Mouse (Mus musculus) neural tube, embryonic 12.5 days (tissue): ENCODE data around the gene Gm3029. TPM values are rescaled to one million over a fixed set of nuclear protein-coding genes. Genes with fewer than 3 reads are reported as not detected.
"Not testable (repeated sequence)": the region's sequence is repeated elsewhere in the genome, so short reads cannot be mapped to it uniquely, and the experiment has no call there.

Experiments used
- ATAC-seq: fragments of 200-750 bp; cut with Nextera tagmentation; 2 replicates; pipeline ENCODE4 v1.8.0; 2017; ENCODE audit warnings: low read depth, mild to moderate bottlenecking, moderate TSS enrichment, moderate library complexity; ENCODE audit not compliant: low FRiP score
- H3K27ac ChIP-seq: fragments of 300-500 bp; sonication (generic); 2 replicates; pipeline ENCODE4 v1.5.1; 2016
- H3K27me3 ChIP-seq: fragments of 300-500 bp; sonication (generic); replicated peaks from 2 replicates; pipeline ENCODE4 v1.6.1; 2016; ENCODE audit warnings: mild to moderate bottlenecking
- H3K36me3 ChIP-seq: fragments of 300-500 bp; sonication (generic); 2 replicates; pipeline ENCODE4 v1.6.1; 2016; ENCODE audit warnings: mild to moderate bottlenecking
- H3K4me1 ChIP-seq: fragments of 300-500 bp; sonication (generic); 2 replicates; pipeline ENCODE4 v1.6.1; 2016
- H3K4me2 ChIP-seq: fragments of 300-500 bp; sonication (generic); replicated peaks from 2 replicates; pipeline ENCODE4 v1.6.1; 2016; ENCODE audit warnings: mild to moderate bottlenecking
- H3K4me3 ChIP-seq: fragments of 300-500 bp; sonication (generic); 2 replicates; pipeline ENCODE4 v1.5.1; 2016
- H3K9ac ChIP-seq: fragments of 300-500 bp; sonication (generic); 2 replicates; pipeline ENCODE4 v1.6.1; 2016; ENCODE audit warnings: mild to moderate bottlenecking
- H3K9me3 ChIP-seq: fragments of 300-500 bp; sonication (generic); 2 replicates; pipeline ENCODE4 v1.6.1; 2016; ENCODE audit warnings: mild to moderate bottlenecking
- WGBS: fragments of 180-500 bp; shearing (Covaris S2); methylation state at CpG from one replicate; pipeline ENCODE4 v1.1.7; 2016; 5-methylcytosine and 5-hydroxymethylcytosine counted together
- polyA plus RNA-seq: library from polyadenylated mRNA; unstranded; fragments of >200 nt; fragmentation: Nextera tagmentation; extraction: Ambion mirVana; gene quantifications from 2 replicates; pipeline ENCODE4 v1.2.1, GENCODE M21; 2016

The Gm3029 gene
- polyA plus RNA-seq: not detected in 2 replicates

GRCm38 (mm10) chr14:3931456-3931855, at the start of gene Gm3029:
TSS of gene Gm3029 (plus strand) at chr14:3931756.
- ATAC-seq, H3K4me3 ChIP-seq, H3K4me1 ChIP-seq, H3K27me3 ChIP-seq, H3K4me2 ChIP-seq, H3K36me3 ChIP-seq, H3K9ac ChIP-seq, H3K9me3 ChIP-seq, H3K27ac ChIP-seq: not testable (repeated sequence)
- WGBS: 56% methylated on average over 2 of the region's 2 CpGs

DNA sequence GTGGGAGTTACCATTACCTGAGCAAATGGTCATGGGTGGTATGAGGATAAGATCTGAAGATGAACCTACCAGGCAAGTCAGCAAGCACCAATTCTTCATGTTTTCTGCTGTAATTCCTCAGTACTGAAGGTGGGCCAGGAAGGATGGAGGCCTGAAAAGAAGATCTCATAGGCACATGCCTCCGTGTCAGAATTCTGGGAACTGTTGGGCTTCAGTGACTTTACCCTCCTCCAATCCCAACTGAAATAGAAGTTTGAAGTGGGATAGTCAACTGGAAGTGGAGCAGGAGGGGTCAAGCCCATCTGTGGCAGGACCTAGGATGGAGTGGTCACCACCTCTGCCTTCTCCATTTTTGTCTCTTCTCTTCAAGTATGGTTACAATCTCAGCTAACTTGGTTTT, 47.7 kb upstream of the Gm3029 start, which contains the start of gene Gm2916:
Gene Gm2916, plus strand, starts transcription at position 301 of the 400 bp plus-strand sequence.
- H3K27ac ChIP-seq, H3K27me3 ChIP-seq, H3K4me3 ChIP-seq, H3K36me3 ChIP-seq, H3K4me1 ChIP-seq, H3K4me2 ChIP-seq, ATAC-seq, H3K9me3 ChIP-seq, H3K9ac ChIP-seq: not testable (repeated sequence)
- no CpG with 5 or more reads among the region's 1 CpGs for WGBS

- WGBS: no CpG with 5 or more reads among the region's 2 CpGs
Observed at GRCm38 (mm10) chr14:3963247-3963646, 31.7 kb downstream of the Gm3029 start, which contains the start of gene Gm3095. TSS of gene Gm3095 (plus strand) at chr14:3963547.

More at GRCm38 (mm10) chr14:3963247-3963646, 31.7 kb downstream of the Gm3029 start, which contains the start of gene Gm3095:
- not testable (repeated sequence) for H3K4me1 ChIP-seq, H3K36me3 ChIP-seq, ATAC-seq, H3K9ac ChIP-seq, H3K27me3 ChIP-seq, H3K4me3 ChIP-seq, H3K9me3 ChIP-seq, H3K27ac ChIP-seq, H3K4me2 ChIP-seq

Other genes with a start within 250 kb of the Gm3029 start
- not detected in 2 replicates for gene Gm3043, start 243.0 kb upstream of the Gm3029 start, polyA plus RNA-seq
- gene Gm3002, start 121.7 kb upstream of the Gm3029 start, polyA plus RNA-seq: 0.96 and 2.1 TPM in 2 replicates
- gene Gm3033, start 85.5 kb upstream of the Gm3029 start, polyA plus RNA-seq: not detected in 2 replicates
- gene Gm2916, start 47.6 kb upstream of the Gm3029 start, polyA plus RNA-seq: not detected in 2 replicates
- gene Gm3095, start 31.8 kb downstream of the Gm3029 start, polyA plus RNA-seq: 0.57 TPM in 1 of 2 replicates, not detected in the other
- gene Gm3099, start 66.6 kb downstream of the Gm3029 start, polyA plus RNA-seq: not detected in 2 replicates
- 0.90 and 1.1 TPM in 2 replicates for gene Gm5796, start 92.2 kb downstream of the Gm3029 start, polyA plus RNA-seq
- gene Gm3115, start 152.4 kb downstream of the Gm3029 start, polyA plus RNA-seq: not detected in 2 replicates
- 0.94 and 1.5 TPM in 2 replicates for gene Gm8108, start 178.8 kb downstream of the Gm3029 start, polyA plus RNA-seq
- not detected in 2 replicates for gene Gm3127, start 233.3 kb downstream of the Gm3029 start, polyA plus RNA-seq